Mouse (Mus musculus) heart, postnatal 0 days (tissue): Measurements from ENCODE around the gene Sectm1b.

Experiments
- CTCF ChIP-seq: IDR thresholded peaks from 2 replicates; pipeline ENCODE4 v1.5.1; 2016; ENCODE audit warnings: antibody characterized with exemption, control low read depth, low read depth
- EP300 ChIP-seq: IDR thresholded peaks from 2 replicates; pipeline ENCODE4 v1.6.1; 2016; ENCODE audit warnings: antibody characterized with exemption, low read depth

GRCm38 (mm10) chr11:121063379-121063778 lies at the start of gene Sectm1b:
- TF ChIP-seq CTCF, result no peak
- TF ChIP-seq EP300, result no peak
